Mouse (Mus musculus) lung, postnatal 0 days (tissue): ENCODE measurements around the gene Slc2a3.

ENCODE experiments used
- CTCF ChIP-seq: IDR thresholded peaks from 2 replicates; pipeline ENCODE4 v1.5.1; 2016; ENCODE audit warnings: antibody characterized with exemption, mild to moderate bottlenecking
- EP300 ChIP-seq: IDR thresholded peaks from 2 replicates; pipeline ENCODE4 v1.6.1; 2016; ENCODE audit warnings: antibody characterized with exemption, mild to moderate bottlenecking, control low read depth

GRCm38 (mm10) chr6:122761011-122761599, 40.3 kb downstream of the Slc2a3 start:
- no peak for TF ChIP-seq CTCF
- TF ChIP-seq EP300: no peak
